Mouse (Mus musculus): Measurements from ENCODE around the gene Commd3. TPM values are rescaled to one million over a fixed set of nuclear protein-coding genes. Genes with fewer than 3 reads are reported as not detected.

Commd3 gene
- polyA plus RNA-seq, 1 experiment from 2014 or later: 225 TPM

- no peak overlapping the region for H3K27ac ChIP-seq
- no peak for ATAC-seq (ENCODE audit: insufficient number of reproducible peaks, insufficient read depth, low FRiP score, low TSS enrichment, low read depth)
- no peaks in the 10 kb centered on the region for H3K36me3 ChIP-seq
- peaks cover 19% of the 10 kb centered on the region for H3K4me1 ChIP-seq (replicated peaks)
- 0 out of 2 replicates have a peak overlapping the region, but pooled peaks have one; percentile 98 for H3K4me2 ChIP-seq
- H3K27me3 ChIP-seq: peaks cover 70% of the 10 kb centered on the region
- H3K4me3 ChIP-seq (replicated peaks): peak overlapping the region; percentile 63; the same call in 1 of the 2 replicates
- no peak overlapping the region for H3K9ac ChIP-seq (replicated peaks)
- H3K9me3 ChIP-seq: no peaks in the 10 kb centered on the region
- WGBS: 2% methylated on average over 8 of the region's 8 CpGs
Observed at GRCm38 (mm10) chr2:18695163-18695562, 23.0 kb downstream of the Commd3 start.

GRCm38 (mm10) chr2:18695629-18696150, 23.5 kb downstream of the Commd3 start:
- H3K27me3 ChIP-seq: peaks cover 69% of the 10 kb centered on the region
- no peak overlapping the region for H3K4me3 ChIP-seq (replicated peaks)
- H3K9ac ChIP-seq (replicated peaks): no peak overlapping the region
- no peak for ATAC-seq (ENCODE audit: insufficient number of reproducible peaks, insufficient read depth, low FRiP score, low TSS enrichment, low read depth)
- peaks cover 16% of the 10 kb centered on the region for H3K4me1 ChIP-seq (replicated peaks)
- H3K4me2 ChIP-seq: no peak overlapping the region
- 3% methylated on average over 7 of the region's 7 CpGs for WGBS
- no peaks in the 10 kb centered on the region for H3K36me3 ChIP-seq
- H3K9me3 ChIP-seq: no peaks in the 10 kb centered on the region
- H3K27ac ChIP-seq: no peak overlapping the region

- no peak overlapping the region for H3K9ac ChIP-seq (replicated peaks)
- no peaks in the 10 kb centered on the region for H3K9me3 ChIP-seq
- no peak for ATAC-seq (ENCODE audit: insufficient number of reproducible peaks, insufficient read depth, low FRiP score, low TSS enrichment, low read depth)
- no peak overlapping the region for H3K4me2 ChIP-seq
- H3K27ac ChIP-seq: no peak overlapping the region
- peaks cover 65% of the 10 kb centered on the region for H3K27me3 ChIP-seq
- H3K36me3 ChIP-seq: no peaks in the 10 kb centered on the region
- H3K4me1 ChIP-seq (replicated peaks): peaks cover 16% of the 10 kb centered on the region
- H3K4me3 ChIP-seq (replicated peaks): no peak overlapping the region
- 3% methylated on average over 4 of the region's 4 CpGs for WGBS
Observed at GRCm38 (mm10) chr2:18697591-18698244, 25.5 kb downstream of the Commd3 start.

GRCm38 (mm10) chr2:18698663-18699385, 26.6 kb downstream of the Commd3 start:
- Histone ChIP-seq H3K27ac (no peak overlapping the region), H3K4me1 (replicated peaks) (peaks cover 16% of the 10 kb centered on the region), H3K27me3 (peaks cover 62% of the 10 kb centered on the region), H3K4me3 (replicated peaks) (peak overlapping the region; percentile 17; the same call in 1 of the 2 replicates), H3K9ac (replicated peaks) (no peak overlapping the region), H3K4me2 (0 out of 2 replicates have a peak overlapping the region, but pooled peaks have one; percentile 1), H3K9me3 (no peaks in the 10 kb centered on the region), H3K36me3 (no peaks in the 10 kb centered on the region)
- ATAC-seq (ENCODE audit: insufficient number of reproducible peaks, insufficient read depth, low FRiP score, low TSS enrichment, low read depth): no peak; the same call in 1 of the 2 replicates
- 1% methylated on average over 56 of the region's 56 CpGs for WGBS

- WGBS: 0% methylated on average over 11 of the region's 11 CpGs
- ATAC-seq (ENCODE audit: insufficient number of reproducible peaks, insufficient read depth, low FRiP score, low TSS enrichment, low read depth): no peak
- Histone ChIP-seq H3K36me3 (no peaks in the 10 kb centered on the region), H3K9me3 (no peaks in the 10 kb centered on the region), H3K27ac (no peak overlapping the region), H3K4me3 (replicated peaks) (no peak overlapping the region), H3K27me3 (peaks cover 60% of the 10 kb centered on the region), H3K4me1 (replicated peaks) (peaks cover 16% of the 10 kb centered on the region), H3K4me2 (no peak overlapping the region), H3K9ac (replicated peaks) (no peak overlapping the region)
Observed at GRCm38 (mm10) chr2:18699401-18699990, 27.3 kb downstream of the Commd3 start.

- no peak for ATAC-seq (ENCODE audit: insufficient number of reproducible peaks, insufficient read depth, low FRiP score, low TSS enrichment, low read depth)
Observed at GRCm38 (mm10) chr2:18710356-18710755, 38.2 kb downstream of the Commd3 start.

GRCm38 (mm10) chr2:18713071-18713470, 40.9 kb downstream of the Commd3 start:
- Histone ChIP-seq H3K9ac (replicated peaks) (no peak overlapping the region), H3K4me3 (replicated peaks) (no peak overlapping the region), H3K4me2 (no peak overlapping the region), H3K27ac (no peak overlapping the region), H3K9me3 (no peaks in the 10 kb centered on the region), H3K4me1 (replicated peaks) (no peaks in the 10 kb centered on the region), H3K36me3 (no peaks in the 10 kb centered on the region), H3K27me3 (no peaks in the 10 kb centered on the region; the same call in 1 of the 2 replicates)
- 65% methylated on average over 2 of the region's 2 CpGs for WGBS
- ATAC-seq (ENCODE audit: insufficient number of reproducible peaks, insufficient read depth, low FRiP score, low TSS enrichment, low read depth): no peak

More at GRCm38 (mm10) chr2:18710356-18710755, 38.2 kb downstream of the Commd3 start:
- H3K27ac ChIP-seq: no peak overlapping the region
- H3K27me3 ChIP-seq: peaks cover 5% of the 10 kb centered on the region; the same call in 1 of the 2 replicates
- H3K36me3 ChIP-seq: no peaks in the 10 kb centered on the region
- H3K4me2 ChIP-seq: no peak overlapping the region
- H3K4me1 ChIP-seq (replicated peaks): no peaks in the 10 kb centered on the region
- no peak overlapping the region for H3K9ac ChIP-seq (replicated peaks)
- H3K9me3 ChIP-seq: no peaks in the 10 kb centered on the region
- WGBS: 76% methylated on average over 3 of the region's 3 CpGs
- no peak overlapping the region for H3K4me3 ChIP-seq (replicated peaks)

- Histone ChIP-seq H3K4me1 (replicated peaks) (no peaks in the 10 kb centered on the region), H3K9me3 (no peaks in the 10 kb centered on the region), H3K4me3 (replicated peaks) (no peak overlapping the region), H3K4me2 (no peak overlapping the region), H3K27ac (no peak overlapping the region), H3K36me3 (no peaks in the 10 kb centered on the region), H3K27me3 (no peaks in the 10 kb centered on the region; the same call in 1 of the 2 replicates), H3K9ac (replicated peaks) (no peak overlapping the region)
- WGBS: 75% methylated on average over 3 of the region's 3 CpGs
- ATAC-seq (ENCODE audit: insufficient number of reproducible peaks, insufficient read depth, low FRiP score, low TSS enrichment, low read depth): no peak
Observed at GRCm38 (mm10) chr2:18714337-18714736, 42.2 kb downstream of the Commd3 start.

GRCm38 (mm10) chr2:18718521-18718920, 46.3 kb downstream of the Commd3 start:
- H3K4me3 ChIP-seq (replicated peaks): no peak overlapping the region
- no peaks in the 10 kb centered on the region for H3K4me1 ChIP-seq (replicated peaks)
- WGBS: 82% methylated on average over 4 of the region's 4 CpGs
- no peaks in the 10 kb centered on the region; the same call in 1 of the 2 replicates for H3K27me3 ChIP-seq
- H3K9me3 ChIP-seq: no peaks in the 10 kb centered on the region
- no peak overlapping the region for H3K4me2 ChIP-seq
- H3K36me3 ChIP-seq: no peaks in the 10 kb centered on the region
- H3K27ac ChIP-seq: no peak overlapping the region
- no peak for ATAC-seq (ENCODE audit: insufficient number of reproducible peaks, insufficient read depth, low FRiP score, low TSS enrichment, low read depth)
- H3K9ac ChIP-seq (replicated peaks): no peak overlapping the region

GRCm38 (mm10) chr2:18722208-18722830, 50.1 kb downstream of the Commd3 start:
- Histone ChIP-seq H3K4me1 (replicated peaks) (no peaks in the 10 kb centered on the region), H3K9ac (replicated peaks) (no peak overlapping the region), H3K4me2 (no peak overlapping the region), H3K27ac (no peak overlapping the region), H3K4me3 (replicated peaks) (no peak overlapping the region), H3K9me3 (no peaks in the 10 kb centered on the region), H3K36me3 (no peaks in the 10 kb centered on the region), H3K27me3 (no peaks in the 10 kb centered on the region)
- WGBS: 54% methylated on average over 3 of the region's 3 CpGs
- ATAC-seq (ENCODE audit: insufficient number of reproducible peaks, insufficient read depth, low FRiP score, low TSS enrichment, low read depth): no peak

- no peaks in the 10 kb centered on the region for H3K9me3 ChIP-seq
- no peak for ATAC-seq (ENCODE audit: insufficient number of reproducible peaks, insufficient read depth, low FRiP score, low TSS enrichment, low read depth)
- H3K9ac ChIP-seq (replicated peaks): no peak overlapping the region
- H3K4me2 ChIP-seq: no peak overlapping the region
- no peak overlapping the region for H3K27ac ChIP-seq
- 84% methylated on average over 1 of the region's 1 CpGs for WGBS
- H3K4me3 ChIP-seq (replicated peaks): no peak overlapping the region
- H3K36me3 ChIP-seq: no peaks in the 10 kb centered on the region
- H3K27me3 ChIP-seq: no peaks in the 10 kb centered on the region
- H3K4me1 ChIP-seq (replicated peaks): no peaks in the 10 kb centered on the region
Observed at GRCm38 (mm10) chr2:18724462-18724861, 52.3 kb downstream of the Commd3 start.

All from limb, embryonic 12.5 days (tissue).